Mouse (Mus musculus) forebrain, embryonic 13.5 days (tissue): ENCODE results near the gene Kifap3. TPM values are rescaled to one million over a fixed set of nuclear protein-coding genes. Genes with fewer than 3 reads are reported as not detected.
A peak's percentile ranks its signal among the peaks of the same experiment; 100 is the strongest.
"Not testable (repeated sequence)": the region's sequence is repeated elsewhere in the genome, so short reads cannot be mapped to it uniquely, and the experiment has no call there.

Experiments
- ATAC-seq: fragments of 200-750 bp; cut with Nextera tagmentation; 2 replicates; pipeline ENCODE4 v1.8.0; 2017
- H3K27ac ChIP-seq: fragments of 300-500 bp; sonication (generic); 2 replicates; pipeline ENCODE4 v1.5.1; 2015; ENCODE audit warnings: inconsistent platforms, mild to moderate bottlenecking, moderate library complexity
- H3K27me3 ChIP-seq: fragments of 300-500 bp; sonication (generic); 2 replicates; pipeline ENCODE4 v1.6.1; 2015; ENCODE audit warnings: mild to moderate bottlenecking, inconsistent platforms
- H3K36me3 ChIP-seq: fragments of 300-500 bp; sonication (generic); 2 replicates; pipeline ENCODE4 v1.6.1; 2015; ENCODE audit warnings: mild to moderate bottlenecking, inconsistent platforms; ENCODE audit not compliant: poor library complexity, severe bottlenecking
- H3K4me1 ChIP-seq: fragments of 300-500 bp; sonication (generic); 2 replicates; pipeline ENCODE4 v1.6.1; 2015; ENCODE audit warnings: inconsistent platforms
- H3K4me2 ChIP-seq: fragments of 300-500 bp; sonication (generic); 2 replicates; pipeline ENCODE4 v1.6.1; 2015; ENCODE audit warnings: inconsistent platforms, mild to moderate bottlenecking, moderate library complexity
- H3K4me3 ChIP-seq: fragments of 300-500 bp; sonication (generic); 2 replicates; pipeline ENCODE4 v1.5.1; 2015; ENCODE audit warnings: mild to moderate bottlenecking, inconsistent platforms
- H3K9ac ChIP-seq: fragments of 300-500 bp; sonication (generic); 2 replicates; pipeline ENCODE4 v1.6.1; 2015; ENCODE audit warnings: mild to moderate bottlenecking, inconsistent platforms
- H3K9me3 ChIP-seq: fragments of 300-500 bp; sonication (generic); replicated peaks from 2 replicates; pipeline ENCODE4 v1.6.1; 2016; ENCODE audit warnings: inconsistent platforms
- WGBS: fragments of 180-500 bp; shearing (Covaris S2); methylation state at CpG from one replicate; pipeline ENCODE4 v1.1.7; 2015; 5-methylcytosine and 5-hydroxymethylcytosine counted together
- polyA plus RNA-seq: library from polyadenylated mRNA; unstranded; fragments of >200 nt; fragmentation: Nextera tagmentation; extraction: Ambion mirVana; gene quantifications from 2 replicates; pipeline ENCODE4 v1.2.1, GENCODE M21; 2015

Gene Kifap3
- polyA plus RNA-seq, 1 experiment from 2014 or later, result 59.7 TPM

GRCm38 (mm10) chr1:163838482-163838881, 59.1 kb downstream of the Kifap3 start:
- not testable (repeated sequence) for H3K4me1 ChIP-seq, H3K9me3 ChIP-seq, ATAC-seq

DNA sequence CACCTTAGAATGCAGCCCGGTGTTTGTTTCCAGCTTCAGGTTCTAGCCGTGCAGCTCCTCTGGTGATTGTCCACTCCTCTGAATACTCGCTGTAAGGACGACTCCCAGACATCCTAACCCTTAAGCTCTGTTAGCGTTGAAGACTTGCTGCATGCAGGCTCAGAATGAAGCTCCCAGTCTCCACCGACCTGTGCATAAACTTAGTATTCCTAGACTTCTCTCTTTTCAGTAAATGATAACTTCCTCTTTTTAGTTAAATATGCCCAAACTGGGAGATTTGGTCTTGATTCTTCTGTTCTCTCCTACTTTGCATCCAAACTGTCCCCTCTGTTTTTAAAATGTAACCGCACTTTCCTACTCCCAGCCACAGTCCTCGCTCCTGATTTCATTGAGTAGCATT, 61.2 kb downstream of the Kifap3 start:
- Histone ChIP-seq H3K27ac (no peak overlapping the region), H3K36me3 (peaks cover 12% of the 10 kb centered on the region; the same call in 1 of the 2 replicates), H3K9me3 (no peaks in the 10 kb centered on the region), H3K4me1 (no peaks in the 10 kb centered on the region), H3K27me3 (no peaks in the 10 kb centered on the region), H3K9ac (no peak overlapping the region), H3K4me3 (no peak overlapping the region), H3K4me2 (no peak overlapping the region)
- no peak for ATAC-seq
- WGBS, result 92% methylated on average over 8 of the region's 8 CpGs

More at GRCm38 (mm10) chr1:163838482-163838881, 59.1 kb downstream of the Kifap3 start:
- H3K27ac ChIP-seq, H3K4me3 ChIP-seq, H3K4me2 ChIP-seq, H3K9ac ChIP-seq, H3K27me3 ChIP-seq: not testable (repeated sequence)
- H3K36me3 ChIP-seq, result peaks cover 12% of the 10 kb centered on the region; the same call in 1 of the 2 replicates
- WGBS, result 92% methylated on average over 3 of the region's 3 CpGs

DNA sequence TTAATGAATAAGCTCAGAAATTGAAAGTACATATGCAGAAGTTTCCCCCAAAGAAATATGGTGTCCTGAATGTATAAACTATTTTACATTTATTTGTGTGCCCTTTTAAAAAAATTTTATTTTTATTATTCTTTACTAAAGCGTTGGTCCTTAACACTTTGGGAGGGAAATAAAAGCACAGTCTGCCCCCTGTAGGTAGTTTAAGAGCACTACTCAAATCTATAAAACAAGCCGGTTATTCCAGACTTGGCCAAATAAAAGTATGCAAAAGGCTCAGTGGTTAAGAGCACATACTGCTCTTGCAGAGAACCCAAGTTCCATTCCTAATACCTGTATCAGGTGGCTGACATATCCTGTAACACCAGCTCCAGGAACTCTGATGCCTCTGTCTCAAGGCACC, 62.9 kb downstream of the Kifap3 start:
- H3K9me3 ChIP-seq, result no peaks in the 10 kb centered on the region
- no peaks in the 10 kb centered on the region for H3K4me1 ChIP-seq
- H3K36me3 ChIP-seq, result peaks cover 12% of the 10 kb centered on the region; the same call in 1 of the 2 replicates
- no peak overlapping the region for H3K4me3 ChIP-seq
- WGBS, result 60% methylated on average over 2 of the region's 2 CpGs
- H3K27ac ChIP-seq, result no peak overlapping the region
- peak; percentile 43; the same call in 1 of the 2 replicates for ATAC-seq
- no peak overlapping the region for H3K4me2 ChIP-seq
- no peaks in the 10 kb centered on the region for H3K27me3 ChIP-seq
- no peak overlapping the region for H3K9ac ChIP-seq

DNA sequence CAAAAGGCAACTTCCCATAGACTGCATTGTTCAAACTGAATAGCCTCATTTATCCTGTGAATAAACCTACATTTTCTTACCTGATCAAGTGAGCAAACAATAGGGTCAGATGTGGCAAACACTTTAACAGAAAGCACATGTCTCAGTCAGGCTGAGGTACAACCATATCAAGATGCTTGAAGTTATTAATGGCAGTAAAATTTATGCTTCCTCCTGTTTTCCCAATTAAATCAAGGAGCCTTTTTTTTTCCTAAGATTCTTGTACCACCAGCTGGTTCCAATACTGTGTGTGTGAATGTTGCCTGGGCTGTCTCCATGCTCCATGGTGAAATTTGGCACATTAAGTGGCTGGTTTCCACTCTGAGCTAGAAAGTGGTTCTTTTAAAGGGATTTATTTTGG, 64.5 kb downstream of the Kifap3 start:
- no peaks in the 10 kb centered on the region for H3K27me3 ChIP-seq
- ATAC-seq, result no peak
- peaks cover 16% of the 10 kb centered on the region for H3K36me3 ChIP-seq
- no peaks in the 10 kb centered on the region for H3K9me3 ChIP-seq
- H3K4me2 ChIP-seq, result no peak overlapping the region
- H3K27ac ChIP-seq, result no peak overlapping the region
- no peak overlapping the region for H3K4me3 ChIP-seq
- H3K4me1 ChIP-seq, result no peaks in the 10 kb centered on the region
- no peak overlapping the region for H3K9ac ChIP-seq

- H3K9ac ChIP-seq, result no peak overlapping the region
- peak; percentile 24; the same call in 1 of the 2 replicates for ATAC-seq
- H3K27me3 ChIP-seq, result no peaks in the 10 kb centered on the region
- no peaks in the 10 kb centered on the region for H3K9me3 ChIP-seq
- no peak overlapping the region for H3K4me3 ChIP-seq
- H3K27ac ChIP-seq, result no peak overlapping the region
- H3K36me3 ChIP-seq, result peaks cover 25% of the 10 kb centered on the region
- WGBS, result 79% methylated on average over 5 of the region's 5 CpGs
- H3K4me1 ChIP-seq, result no peaks in the 10 kb centered on the region
- no peak overlapping the region for H3K4me2 ChIP-seq
Observed at GRCm38 (mm10) chr1:163852884-163853560, 73.6 kb downstream of the Kifap3 start.

DNA sequence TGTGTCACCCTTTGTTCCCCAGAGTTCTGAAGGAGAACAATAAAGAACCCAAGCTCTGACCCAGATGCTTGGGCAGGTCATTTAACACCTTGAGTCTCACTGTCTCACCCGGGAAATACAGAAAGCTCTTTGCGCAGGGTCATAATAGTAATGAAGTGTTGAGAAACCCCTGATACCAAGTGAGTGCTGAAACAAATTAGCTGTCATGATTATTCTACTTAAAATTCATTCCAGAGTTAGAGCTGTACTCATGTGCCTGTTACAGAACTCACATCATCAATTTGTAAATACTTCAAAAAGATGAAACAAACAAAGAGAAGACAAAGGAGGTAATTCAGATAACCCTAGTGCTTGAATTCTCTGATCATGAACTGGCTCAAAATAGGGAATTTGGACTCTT, 79.0 kb downstream of the Kifap3 start:
- H3K4me3 ChIP-seq, result no peak overlapping the region
- no peaks in the 10 kb centered on the region for H3K27me3 ChIP-seq
- ATAC-seq, result no peak
- 95% methylated on average over 2 of the region's 2 CpGs for WGBS
- no peak overlapping the region for H3K27ac ChIP-seq
- no peak overlapping the region for H3K9ac ChIP-seq
- H3K36me3 ChIP-seq, result peaks cover 42% of the 10 kb centered on the region
- H3K4me2 ChIP-seq, result no peak overlapping the region
- H3K9me3 ChIP-seq, result no peaks in the 10 kb centered on the region
- H3K4me1 ChIP-seq, result no peaks in the 10 kb centered on the region

DNA sequence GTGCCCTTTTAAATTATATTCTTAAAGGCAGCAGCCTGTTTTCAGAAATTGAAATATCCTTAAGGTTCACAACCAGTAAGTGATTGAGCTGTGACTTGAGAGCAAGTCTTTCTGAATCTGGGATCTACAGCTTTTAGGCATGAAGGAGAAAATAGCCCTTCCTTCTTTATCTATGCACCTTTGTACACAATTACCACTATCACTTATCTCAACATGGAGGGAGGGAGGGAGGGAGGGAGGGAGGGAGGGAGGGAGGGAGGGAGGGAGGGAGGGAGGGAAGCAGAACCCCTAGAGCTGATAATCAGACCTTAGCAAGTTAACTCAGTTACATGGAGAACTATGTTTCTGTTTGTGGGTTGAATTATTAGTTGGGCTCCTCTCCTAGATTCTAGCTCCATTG, 82.2 kb downstream of the Kifap3 start:
- no peak overlapping the region for H3K27ac ChIP-seq
- H3K27me3 ChIP-seq, result no peaks in the 10 kb centered on the region
- no peaks in the 10 kb centered on the region for H3K4me1 ChIP-seq
- no peak for ATAC-seq
- H3K9me3 ChIP-seq, result no peaks in the 10 kb centered on the region; the same call in 1 of the 2 replicates
- H3K9ac ChIP-seq, result no peak overlapping the region
- no peak overlapping the region for H3K4me2 ChIP-seq
- peaks cover 55% of the 10 kb centered on the region for H3K36me3 ChIP-seq
- H3K4me3 ChIP-seq, result no peak overlapping the region

DNA sequence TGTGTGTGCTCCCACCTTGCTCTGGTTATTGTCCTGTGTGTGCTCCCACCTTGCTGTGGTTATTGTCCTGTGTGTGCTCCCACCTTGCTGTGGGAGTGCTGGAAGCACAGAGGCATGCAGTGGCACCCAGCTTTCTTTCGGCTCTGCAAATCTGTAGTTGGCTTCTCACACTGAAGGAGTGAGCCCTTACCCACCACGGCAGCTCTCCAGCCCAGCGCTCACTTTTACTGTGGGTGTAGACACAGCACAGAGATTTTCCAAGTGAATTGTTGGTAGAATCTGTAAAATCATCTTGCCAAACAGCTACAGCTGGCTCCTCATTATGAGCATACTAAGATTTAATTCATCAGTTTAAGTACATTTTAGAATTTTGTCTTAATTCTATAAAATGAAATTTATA, 93.8 kb downstream of the Kifap3 start:
- H3K36me3 ChIP-seq, result peaks cover 4% of the 10 kb centered on the region; the same call in 1 of the 2 replicates
- WGBS, result 96% methylated on average over 3 of the region's 3 CpGs
- H3K27me3 ChIP-seq, result no peaks in the 10 kb centered on the region
- H3K9ac ChIP-seq, result no peak overlapping the region
- no peaks in the 10 kb centered on the region for H3K4me1 ChIP-seq
- no peak overlapping the region for H3K4me3 ChIP-seq
- no peak overlapping the region for H3K4me2 ChIP-seq
- no peaks in the 10 kb centered on the region for H3K9me3 ChIP-seq
- ATAC-seq, result no peak
- no peak overlapping the region for H3K27ac ChIP-seq

DNA sequence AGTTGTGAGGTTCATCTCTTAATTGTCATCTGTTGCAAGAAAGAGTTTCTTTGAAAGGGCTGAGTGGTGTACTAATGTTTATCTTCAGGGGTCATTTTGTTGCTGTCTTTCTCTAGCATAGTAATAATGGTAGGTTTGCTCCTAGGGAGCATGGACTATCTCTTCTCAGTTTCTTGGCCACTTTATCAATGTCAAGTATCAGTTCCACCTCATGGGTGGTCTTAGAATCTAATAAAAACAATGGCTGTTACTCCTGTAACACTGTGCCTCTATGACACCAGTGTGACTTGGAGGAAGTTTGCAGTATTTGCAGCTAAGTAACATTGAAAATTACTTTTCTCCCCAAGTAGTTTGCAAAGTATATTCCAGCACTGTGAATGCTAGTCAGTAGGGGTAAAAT, 110.2 kb downstream of the Kifap3 start:
- no peak overlapping the region for H3K27ac ChIP-seq
- no peak for ATAC-seq

DNA sequence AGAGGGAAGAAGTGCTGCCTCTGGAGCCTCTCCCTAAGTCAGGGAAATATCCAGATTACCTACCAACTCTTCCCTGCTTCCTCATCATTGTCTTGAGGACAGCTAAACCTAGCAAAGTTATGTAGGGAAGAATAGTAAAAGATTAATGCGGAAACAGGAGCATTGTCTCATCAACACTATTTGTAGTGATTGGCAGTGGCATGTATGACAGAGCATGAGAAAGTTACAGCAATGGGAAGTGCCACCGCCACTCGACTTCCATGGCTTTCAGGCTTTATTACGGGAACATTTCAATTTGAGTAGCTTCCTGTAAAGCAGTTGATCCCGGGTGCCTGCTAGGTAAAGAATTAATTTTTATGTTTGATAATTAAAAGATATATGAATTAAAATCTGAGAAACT, 113.9 kb downstream of the Kifap3 start:
- Histone ChIP-seq H3K9ac (no peak overlapping the region), H3K4me3 (no peak overlapping the region), H3K4me1 (no peaks in the 10 kb centered on the region), H3K27me3 (no peaks in the 10 kb centered on the region), H3K36me3 (0 out of 2 replicates have a peak, but pooled peaks cover 7% of the 10 kb centered on the region), H3K4me2 (no peak overlapping the region), H3K27ac (no peak overlapping the region), H3K9me3 (no peaks in the 10 kb centered on the region)
- ATAC-seq, result no peak
- WGBS, result 89% methylated on average over 5 of the region's 5 CpGs

More for the DNA sequence above, 110.2 kb downstream of the Kifap3 start:
- Histone ChIP-seq H3K4me2 (no peak overlapping the region), H3K9me3 (no peaks in the 10 kb centered on the region), H3K9ac (no peak overlapping the region), H3K27me3 (no peaks in the 10 kb centered on the region), H3K4me3 (no peak overlapping the region), H3K36me3 (0 out of 2 replicates have a peak, but pooled peaks cover 11% of the 10 kb centered on the region), H3K4me1 (no peaks in the 10 kb centered on the region)

DNA sequence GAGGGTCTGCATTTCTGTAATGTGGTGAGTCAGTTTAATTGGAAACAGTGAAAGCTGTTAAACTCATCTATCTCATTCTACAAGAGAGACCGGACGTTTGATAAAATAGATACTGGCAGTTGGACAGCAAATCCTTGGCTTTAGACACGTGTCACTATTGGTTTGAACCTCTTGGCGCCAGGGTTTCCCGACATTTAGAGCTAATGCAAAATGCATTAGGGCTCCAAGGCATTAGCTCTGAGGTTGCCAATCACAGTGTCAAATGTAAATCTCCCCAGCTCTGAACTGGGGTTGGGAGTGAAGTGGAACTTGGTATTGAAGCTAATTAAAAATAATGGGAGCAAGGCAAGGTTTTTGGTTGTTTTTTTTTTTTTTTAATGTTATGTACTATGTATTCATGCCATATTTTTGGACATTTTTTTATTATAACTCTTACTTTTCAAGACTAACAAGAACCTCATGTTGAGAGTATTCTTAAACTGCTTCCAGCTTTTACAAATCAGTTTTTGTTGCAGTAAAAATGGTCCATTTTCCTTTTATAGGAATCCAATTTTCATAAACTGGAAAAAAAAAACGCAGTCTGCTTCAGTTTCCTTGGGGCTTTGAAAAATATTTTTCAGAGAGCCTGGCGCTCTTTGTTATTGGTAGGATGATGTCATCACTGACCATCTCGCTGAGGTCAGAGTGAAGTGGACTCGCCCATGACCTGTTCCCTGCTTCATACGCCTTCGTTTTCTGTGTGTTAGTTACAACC, 114.6 kb downstream of the Kifap3 start:
- H3K36me3 ChIP-seq, result 0 out of 2 replicates have a peak, but pooled peaks cover 7% of the 10 kb centered on the region
- no peaks in the 10 kb centered on the region for H3K4me1 ChIP-seq
- no peaks in the 10 kb centered on the region for H3K9me3 ChIP-seq
- H3K4me3 ChIP-seq, result no peak overlapping the region
- WGBS, result 82% methylated on average over 11 of the region's 11 CpGs
- no peak overlapping the region for H3K9ac ChIP-seq
- H3K4me2 ChIP-seq, result no peak overlapping the region
- H3K27ac ChIP-seq, result no peak overlapping the region
- ATAC-seq, result no peak
- no peaks in the 10 kb centered on the region for H3K27me3 ChIP-seq

DNA sequence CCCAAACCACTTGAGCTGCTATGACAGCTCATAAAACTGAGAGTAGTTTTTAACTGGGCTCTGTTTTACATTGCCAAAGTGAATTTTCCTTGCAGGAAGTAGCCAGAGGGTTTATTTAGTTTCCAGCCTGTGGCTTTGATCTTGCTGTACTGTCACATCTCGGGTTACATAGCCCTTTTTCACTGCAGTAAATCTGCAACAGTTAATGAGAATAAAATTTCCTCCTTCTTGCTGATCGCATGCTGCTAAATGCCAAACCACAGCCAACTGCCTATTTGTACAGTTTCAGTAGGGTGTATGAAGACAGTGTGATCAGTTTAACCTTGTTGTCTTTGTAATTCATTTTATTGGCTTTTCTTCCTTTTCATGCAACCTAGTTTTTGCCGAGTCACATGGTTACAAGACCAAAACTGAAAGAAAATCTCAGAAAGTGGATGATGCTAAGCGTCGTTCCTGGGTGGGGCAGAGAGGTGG, 118.9 kb downstream of the Kifap3 start:
- no peak overlapping the region for H3K4me3 ChIP-seq
- no peak overlapping the region for H3K4me2 ChIP-seq
- H3K9ac ChIP-seq, result no peak overlapping the region
- H3K27me3 ChIP-seq, result no peaks in the 10 kb centered on the region
- H3K9me3 ChIP-seq, result no peaks in the 10 kb centered on the region
- WGBS, result 61% methylated on average over 5 of the region's 5 CpGs
- peaks cover 4% of the 10 kb centered on the region; the same call in 1 of the 2 replicates for H3K36me3 ChIP-seq
- no peak overlapping the region for H3K27ac ChIP-seq
- no peak for ATAC-seq
- H3K4me1 ChIP-seq, result no peaks in the 10 kb centered on the region
